Mouse (Mus musculus) thymus, postnatal 25 days (tissue): ENCODE results near the gene Pramef20.
"Not testable (repeated sequence)": the region's sequence is repeated elsewhere in the genome, so short reads cannot be mapped to it uniquely, and the experiment has no call there.

Experiments used
- DNase-seq: peaks from one replicate; pipeline ENCODE4 v3.0.0; 2022

Pramef20 gene

DNA sequence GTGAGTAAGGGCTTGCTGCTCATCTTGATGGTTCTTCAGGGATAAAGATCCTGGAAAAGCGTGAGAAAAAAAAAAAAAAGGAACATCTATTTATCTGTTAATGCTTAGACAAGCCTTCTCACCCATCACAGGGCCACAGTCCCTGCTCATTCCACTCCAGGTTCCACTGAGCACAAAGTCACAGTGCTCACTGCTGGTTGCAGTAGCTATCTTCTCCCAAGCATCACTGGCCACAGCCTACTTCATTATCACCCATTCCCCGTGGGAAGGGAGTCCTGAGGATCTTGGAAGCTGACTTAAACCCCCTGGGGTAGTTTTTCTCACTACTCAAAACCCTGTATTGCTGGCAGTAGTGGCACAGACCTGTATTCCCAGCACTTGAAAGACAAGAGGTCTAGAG lies at the start of gene Pramef20:
Gene Pramef20, minus strand, starts transcription at position 23 of the 400 bp plus-strand sequence.
- DNase-seq = no peak

DNA sequence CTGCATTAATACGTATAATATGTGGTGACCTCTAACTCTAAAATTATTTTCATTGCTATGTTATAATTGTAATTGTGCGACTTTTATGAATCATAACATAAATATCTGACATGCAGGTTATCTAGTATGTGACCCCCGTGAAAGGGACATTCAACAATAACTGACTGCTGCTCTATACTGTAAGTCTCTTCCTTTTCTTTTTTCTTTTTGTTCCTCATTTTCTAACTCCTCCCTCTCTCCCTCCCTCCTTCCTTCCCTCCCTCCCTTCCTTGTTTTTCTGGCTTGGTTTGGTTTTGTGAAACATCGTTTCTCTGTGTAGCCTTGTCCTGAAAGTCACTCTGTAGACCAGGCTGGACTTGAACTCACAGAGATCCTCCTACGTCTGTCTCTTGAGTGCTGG lies 46.9 kb upstream of the Pramef20 start:
- DNase-seq = no peak

GRCm38 (mm10) chr4:144420644-144421043 lies 42.9 kb upstream of the Pramef20 start:
- DNase-seq = no peak

GRCm38 (mm10) chr4:144408290-144408689 lies 30.6 kb upstream of the Pramef20 start, which contains the start of gene Pramef12:
Gene Pramef12, minus strand, starts transcription at chr4:144408464.
- no peak for DNase-seq

DNA sequence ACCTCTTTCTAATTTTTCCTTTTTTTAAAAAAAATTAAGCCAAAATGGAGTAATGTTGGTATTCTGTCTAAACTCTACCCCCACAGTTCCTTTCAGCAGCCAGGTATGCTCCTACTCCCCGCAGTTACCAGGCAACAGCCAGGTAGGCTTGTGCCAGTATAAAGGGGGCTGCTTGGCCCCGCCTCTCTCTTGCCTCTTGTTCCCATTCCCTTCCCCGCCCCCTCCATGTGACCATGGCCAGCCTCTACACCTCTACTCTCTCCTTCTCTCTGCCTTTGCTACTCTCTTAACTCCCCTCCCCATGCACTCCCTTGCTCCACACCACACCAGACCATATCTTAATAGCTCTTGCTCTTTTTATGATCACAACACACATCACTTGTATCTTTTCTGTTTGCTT lies 28.5 kb upstream of the Pramef20 start:
- DNase-seq = no peak

DNA sequence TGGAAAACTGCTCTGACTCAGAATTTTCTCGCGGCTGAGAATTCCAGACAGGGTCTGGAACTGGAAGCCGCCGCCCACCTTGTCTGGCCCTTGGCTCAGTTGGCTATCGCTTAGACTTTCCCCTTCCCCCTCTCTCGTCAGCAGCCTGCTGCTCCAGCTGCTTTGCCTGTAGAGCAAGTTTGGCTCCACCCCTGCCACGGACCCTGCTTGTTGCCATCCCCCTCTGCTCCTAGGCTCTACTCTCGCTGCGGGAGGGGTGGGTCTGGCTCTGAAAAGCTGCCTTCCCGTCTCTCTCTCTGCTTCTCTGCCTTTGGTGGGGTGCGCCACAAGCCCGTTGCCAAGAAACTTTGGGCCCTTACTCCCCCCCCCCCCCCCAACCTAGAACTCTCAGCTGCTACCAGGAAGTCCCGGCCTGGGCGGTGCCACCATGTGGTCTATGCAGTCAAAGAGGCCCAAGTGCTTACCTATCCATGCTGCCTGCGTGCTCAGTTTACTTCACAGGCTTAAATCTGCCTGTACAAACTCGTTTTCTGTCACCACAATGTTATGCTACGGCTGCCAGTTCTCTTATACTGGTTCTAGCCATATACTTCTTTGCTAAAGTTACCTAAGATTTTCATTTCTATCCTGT lies 26.8 kb upstream of the Pramef20 start:
- DNase-seq = no peak

DNA sequence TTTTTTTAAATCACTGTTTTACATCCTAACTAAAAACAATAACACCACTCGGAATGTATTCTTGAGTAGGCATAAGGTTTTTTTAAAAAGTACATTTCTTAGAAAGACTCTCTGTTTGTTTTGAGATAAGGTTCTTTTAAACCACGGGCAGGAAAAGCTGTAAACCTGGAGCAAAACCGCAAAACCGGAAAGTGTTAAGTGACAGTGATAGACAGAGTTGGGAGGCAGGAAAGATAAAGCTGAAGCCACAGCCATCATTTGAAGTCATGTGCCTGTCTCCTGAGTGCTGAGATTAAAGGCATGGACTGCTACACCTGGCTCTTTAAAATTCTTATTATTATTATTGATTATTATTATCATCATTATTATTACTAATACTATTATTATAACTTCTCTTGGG lies 25.0 kb upstream of the Pramef20 start:
- no peak for DNase-seq

DNA sequence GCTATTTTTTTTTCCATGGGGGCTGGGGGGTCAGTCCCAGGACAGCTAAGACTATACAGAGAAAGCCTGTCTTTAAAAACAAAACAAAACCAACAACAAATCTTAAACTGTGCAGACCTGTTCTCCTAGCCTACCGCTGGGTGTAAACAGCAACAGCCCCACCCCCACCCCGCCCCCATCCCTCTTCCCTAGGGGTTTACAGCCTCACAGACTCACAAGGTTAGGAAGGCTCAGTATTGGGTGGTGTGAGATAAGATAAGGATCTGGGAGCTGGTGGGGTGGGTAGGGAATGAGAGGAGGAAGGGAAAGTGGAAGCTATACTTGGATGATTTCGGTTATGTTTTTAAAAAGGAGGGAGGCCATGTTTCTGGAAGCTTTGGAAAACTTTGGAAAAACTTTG lies 18.6 kb upstream of the Pramef20 start:
- DNase-seq = no peak

DNA sequence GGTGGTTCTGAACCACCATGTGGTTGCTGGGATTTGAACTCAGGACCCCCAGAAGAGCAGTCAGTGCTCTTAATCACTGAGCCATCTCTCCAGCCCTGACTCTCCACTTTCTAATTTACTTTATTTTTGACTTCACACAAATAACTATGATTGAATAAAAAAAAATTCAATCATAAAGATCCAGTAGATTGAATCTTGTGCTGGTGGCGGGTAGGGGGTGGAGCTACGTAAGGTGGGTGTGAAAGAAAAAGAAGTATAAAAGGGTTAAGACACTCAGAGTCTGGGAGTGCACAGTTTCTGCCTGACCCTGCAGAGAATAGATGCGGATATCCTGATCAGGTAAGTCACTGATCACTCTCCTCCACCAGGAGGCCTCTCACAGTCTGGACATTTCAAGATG lies 20.1 kb downstream of the Pramef20 start, which contains the start of gene Gm13119:
Gene Gm13119, plus strand, starts transcription at position 301 of the 400 bp plus-strand sequence.
- not testable (repeated sequence) for DNase-seq

- DNase-seq = not testable (repeated sequence)
Observed at GRCm38 (mm10) chr4:144335856-144336255, 41.9 kb downstream of the Pramef20 start.

- not testable (repeated sequence) for DNase-seq
Observed at GRCm38 (mm10) chr4:144329949-144330348, 47.8 kb downstream of the Pramef20 start, which contains the start of gene Gm13128. Gene Gm13128, plus strand, starts transcription at chr4:144330249.
